Mouse (Mus musculus) kidney, embryonic 14.5 days (tissue): ENCODE measurements at regions not wholly inside any gene's neighbourhood (a gene's known extent, or its start where the extent isn't known, plus 50 kb on each side); places are given as distances from the start of the nearest gene placed in this dataset.

Experiments used
- ATAC-seq: fragments of 200-750 bp; cut with Nextera tagmentation; 2 replicates; pipeline ENCODE4 v1.8.0; 2017; ENCODE audit warnings: moderate number of reproducible peaks, mild to moderate bottlenecking, moderate TSS enrichment, moderate library complexity; ENCODE audit not compliant: low FRiP score, low TSS enrichment
- H3K27ac ChIP-seq: fragments of 300-500 bp; sonication (generic); 2 replicates; pipeline ENCODE4 v1.5.1; 2014; ENCODE audit warnings: low read depth, mild to moderate bottlenecking, low read length, moderate library complexity, mixed read lengths
- H3K27me3 ChIP-seq: fragments of 300-500 bp; sonication (generic); 2 replicates; pipeline ENCODE4 v1.6.1; 2014; ENCODE audit warnings: mild to moderate bottlenecking, low read length; ENCODE audit not compliant: control insufficient read depth, insufficient read depth
- H3K36me3 ChIP-seq: fragments of 300-500 bp; sonication (generic); 2 replicates; pipeline ENCODE4 v1.6.1; 2014; ENCODE audit warnings: low read length, mixed read lengths; ENCODE audit not compliant: control insufficient read depth, insufficient read depth
- H3K4me1 ChIP-seq: fragments of 300-500 bp; sonication (generic); 2 replicates; pipeline ENCODE4 v1.6.1; 2014; ENCODE audit warnings: low read length, mixed read lengths; ENCODE audit not compliant: control insufficient read depth, insufficient read depth
- H3K4me2 ChIP-seq: fragments of 300-500 bp; sonication (generic); replicated peaks from 2 replicates; pipeline ENCODE4 v1.6.1; 2014; ENCODE audit warnings: low read depth, mild to moderate bottlenecking, low read length
- H3K4me3 ChIP-seq: fragments of 300-500 bp; sonication (generic); 2 replicates; pipeline ENCODE4 v1.5.1; 2014; ENCODE audit warnings: mild to moderate bottlenecking, low read length
- H3K9ac ChIP-seq: fragments of 300-500 bp; sonication (generic); 2 replicates; pipeline ENCODE4 v1.6.1; 2014; ENCODE audit warnings: low read depth, mild to moderate bottlenecking, low read length, moderate library complexity
- H3K9me3 ChIP-seq: fragments of 300-500 bp; sonication (generic); 2 replicates; pipeline ENCODE4 v1.6.1; 2016; ENCODE audit warnings: low read length; ENCODE audit not compliant: control insufficient read depth
- WGBS: fragments of 180-500 bp; shearing (Covaris S2); extraction: QIAGEN DNeasy Blood & Tissue Kit; methylation state at CpG from one replicate; pipeline ENCODE4 v1.1.7; 2014; 5-methylcytosine and 5-hydroxymethylcytosine counted together

DNA sequence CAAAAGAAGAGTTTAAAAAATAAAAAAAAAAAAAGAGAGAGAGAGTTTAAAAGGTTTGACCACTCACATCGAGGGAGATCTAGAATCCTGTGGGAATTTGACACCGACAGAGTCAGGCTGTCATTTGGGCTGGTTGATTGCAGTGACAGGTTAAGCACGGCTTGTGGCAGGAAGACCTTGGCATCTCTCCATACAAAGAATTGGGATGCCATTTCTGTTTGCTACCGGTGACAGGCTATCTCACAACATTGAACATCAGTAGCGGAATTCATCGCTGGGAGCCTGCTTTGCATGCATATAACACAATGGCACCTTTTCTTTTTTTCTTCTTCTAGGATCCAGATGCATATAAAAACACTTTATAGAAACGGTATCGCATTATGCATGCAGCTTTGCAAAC is 53.7 kb upstream of the Gm26657 start:
- Histone ChIP-seq H3K9me3 (no peaks in the 10 kb centered on the region), H3K27ac (no peak overlapping the region), H3K4me2 (no peak overlapping the region), H3K9ac (no peak overlapping the region), H3K36me3 (no peaks in the 10 kb centered on the region), H3K27me3 (no peaks in the 10 kb centered on the region; the same call in 1 of the 2 replicates), H3K4me3 (no peak overlapping the region), H3K4me1 (no peaks in the 10 kb centered on the region)
- ATAC-seq = no peak
- WGBS = 66% methylated on average over 8 of the region's 8 CpGs

DNA sequence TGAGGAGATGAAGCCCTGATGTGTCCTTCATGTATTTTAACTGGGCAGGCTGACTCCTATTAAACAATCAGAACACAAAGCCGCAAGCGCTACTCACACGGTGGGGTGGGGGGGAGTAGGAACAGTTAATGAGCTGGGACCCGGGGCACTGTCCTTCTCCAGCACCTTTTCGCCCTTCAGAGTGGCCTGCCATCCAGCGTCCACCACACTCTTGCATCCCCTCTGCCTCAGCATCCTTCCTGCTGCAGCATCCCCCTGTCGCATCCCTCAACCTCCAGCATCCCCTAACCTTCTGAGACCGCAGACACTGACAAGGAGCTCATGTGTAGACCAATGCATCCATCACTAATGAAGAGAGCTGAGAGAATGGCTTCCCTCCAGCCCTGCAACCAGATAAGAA is 54.2 kb upstream of the Gm26657 start:
- Histone ChIP-seq H3K27ac (no peak overlapping the region), H3K9ac (no peak overlapping the region), H3K4me1 (no peaks in the 10 kb centered on the region), H3K4me3 (no peak overlapping the region), H3K36me3 (no peaks in the 10 kb centered on the region), H3K4me2 (no peak overlapping the region; the same call in 1 of the 2 replicates), H3K27me3 (no peaks in the 10 kb centered on the region; the same call in 1 of the 2 replicates), H3K9me3 (no peaks in the 10 kb centered on the region)
- 42% methylated on average over 8 of the region's 8 CpGs for WGBS
- ATAC-seq = no peak; the same call in 1 of the 2 replicates

DNA sequence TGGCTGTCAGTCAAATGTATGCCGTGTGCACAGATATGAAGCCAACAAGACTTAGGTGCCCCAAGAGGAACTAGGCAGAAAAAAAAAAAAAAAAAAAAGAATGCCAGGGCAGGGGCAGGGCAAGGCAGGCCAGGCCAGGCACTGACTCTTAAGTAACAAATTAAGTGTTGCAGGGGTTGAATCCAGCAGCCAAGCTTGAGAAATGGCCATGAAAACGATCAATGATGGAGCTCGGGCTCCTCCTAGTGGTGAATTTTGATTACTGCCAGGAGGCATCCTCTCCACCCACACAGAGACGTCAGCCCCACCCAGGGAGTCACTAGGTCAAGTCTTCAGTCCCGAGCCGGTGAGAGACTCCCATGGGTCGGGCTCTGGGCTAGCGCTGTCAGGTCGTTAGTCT is 54.7 kb upstream of the Gm26657 start:
- Histone ChIP-seq H3K4me1 (no peaks in the 10 kb centered on the region), H3K4me3 (no peak overlapping the region), H3K4me2 (no peak overlapping the region; the same call in 1 of the 2 replicates), H3K27me3 (no peaks in the 10 kb centered on the region; the same call in 1 of the 2 replicates), H3K9me3 (no peaks in the 10 kb centered on the region), H3K27ac (no peak overlapping the region), H3K36me3 (no peaks in the 10 kb centered on the region), H3K9ac (no peak overlapping the region)
- peak; percentile 84 for ATAC-seq
- 6% methylated on average over 9 of the region's 9 CpGs for WGBS

DNA sequence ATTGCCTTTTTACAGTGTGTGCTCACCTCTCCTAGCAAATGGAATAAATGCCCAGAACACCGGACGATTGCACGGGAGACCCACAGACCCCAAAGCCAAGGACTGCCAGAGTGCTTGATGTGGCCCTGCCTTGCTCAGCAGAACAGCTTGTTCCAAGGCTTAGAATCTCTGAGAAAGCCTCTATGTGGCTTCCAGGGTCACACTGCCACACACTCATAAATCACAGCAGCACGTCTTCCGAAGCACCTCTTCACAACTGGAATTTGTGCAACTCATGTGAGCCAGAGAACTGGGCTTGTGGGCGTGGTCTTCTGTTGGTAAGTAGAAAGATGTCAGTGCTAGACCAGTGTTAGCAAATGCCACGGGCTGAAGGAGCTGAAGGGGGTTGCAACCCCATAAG is 55.8 kb upstream of the Gm26657 start:
- H3K4me1 ChIP-seq = no peaks in the 10 kb centered on the region
- no peak overlapping the region for H3K9ac ChIP-seq
- H3K9me3 ChIP-seq = no peaks in the 10 kb centered on the region
- H3K4me3 ChIP-seq = no peak overlapping the region
- no peak overlapping the region for H3K4me2 ChIP-seq
- H3K27ac ChIP-seq = no peak overlapping the region
- no peaks in the 10 kb centered on the region; the same call in 1 of the 2 replicates for H3K27me3 ChIP-seq
- ATAC-seq = no peak
- 63% methylated on average over 7 of the region's 7 CpGs for WGBS
- H3K36me3 ChIP-seq = no peaks in the 10 kb centered on the region

DNA sequence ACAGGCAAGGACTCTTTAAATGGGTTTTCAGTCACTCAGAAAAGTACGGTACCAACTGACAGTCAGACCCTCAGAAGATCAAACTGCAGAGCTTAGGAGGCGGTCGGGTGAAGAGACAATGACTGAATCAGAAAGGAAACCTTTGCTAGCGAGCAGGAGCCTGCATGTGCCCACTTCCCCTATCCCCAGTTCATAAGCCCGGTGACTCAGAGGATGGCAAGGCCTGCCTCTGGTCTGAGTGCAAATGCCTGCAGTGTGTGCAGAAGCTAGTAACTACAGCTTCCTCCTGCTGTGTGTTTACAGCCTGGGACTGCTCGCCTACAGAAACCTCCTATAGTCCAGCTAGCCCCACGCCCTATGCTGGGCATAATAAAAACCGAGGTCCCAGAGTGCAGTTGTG is 58.7 kb upstream of the Gm26657 start:
- no peaks in the 10 kb centered on the region; the same call in 1 of the 2 replicates for H3K27me3 ChIP-seq
- H3K4me1 ChIP-seq = no peaks in the 10 kb centered on the region
- H3K9me3 ChIP-seq = no peaks in the 10 kb centered on the region
- H3K4me3 ChIP-seq = no peak overlapping the region
- H3K9ac ChIP-seq = no peak overlapping the region
- no peak overlapping the region for H3K4me2 ChIP-seq
- H3K27ac ChIP-seq = no peak overlapping the region
- WGBS = 73% methylated on average over 8 of the region's 8 CpGs
- H3K36me3 ChIP-seq = no peaks in the 10 kb centered on the region
- no peak for ATAC-seq

DNA sequence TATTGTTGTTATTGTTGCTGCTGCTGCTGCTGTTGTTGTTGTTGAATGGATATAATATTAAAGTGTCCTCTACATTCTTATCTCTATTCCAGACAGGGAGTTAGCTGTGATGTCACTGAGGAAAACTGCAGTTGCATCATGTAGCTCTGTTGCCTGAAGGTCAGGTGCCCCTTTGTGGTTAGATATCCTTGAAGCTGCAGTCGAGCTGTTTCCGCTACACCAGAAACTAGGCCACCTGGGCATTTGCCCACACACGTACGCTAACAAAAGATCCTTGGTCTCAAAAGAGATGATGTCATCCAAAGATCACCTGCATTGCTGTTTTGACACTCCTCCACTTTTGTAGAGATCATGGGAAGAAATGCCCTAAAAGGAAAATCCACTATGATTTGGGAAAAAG is 66.0 kb upstream of the Gm26657 start:
- Histone ChIP-seq H3K27me3 (no peaks in the 10 kb centered on the region), H3K4me2 (no peak overlapping the region), H3K36me3 (no peaks in the 10 kb centered on the region), H3K4me3 (no peak overlapping the region), H3K9me3 (peaks cover 4% of the 10 kb centered on the region; the same call in 1 of the 2 replicates), H3K9ac (no peak overlapping the region), H3K4me1 (no peaks in the 10 kb centered on the region), H3K27ac (no peak overlapping the region)
- WGBS = 91% methylated on average over 4 of the region's 4 CpGs
- no peak for ATAC-seq

DNA sequence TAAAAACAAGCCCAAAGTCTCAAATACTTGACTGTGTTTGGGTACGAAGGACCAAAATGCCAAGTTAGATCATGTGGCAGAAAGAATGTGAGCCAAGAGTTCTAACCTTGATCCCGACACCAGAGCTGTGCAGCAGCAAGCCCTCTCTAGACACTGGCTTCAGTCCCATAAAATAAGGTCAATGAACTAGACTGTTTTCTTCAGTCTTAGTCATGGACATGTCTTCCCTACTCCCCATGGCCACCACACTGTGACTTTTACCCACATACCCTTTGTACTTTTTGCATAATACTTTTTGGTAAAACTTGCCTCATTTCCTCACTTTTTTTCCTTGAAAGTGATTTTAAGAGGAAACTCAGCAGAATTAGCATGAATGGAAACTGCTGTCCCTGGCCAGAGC is 74.9 kb upstream of the Gm26657 start:
- ATAC-seq = no peak

DNA sequence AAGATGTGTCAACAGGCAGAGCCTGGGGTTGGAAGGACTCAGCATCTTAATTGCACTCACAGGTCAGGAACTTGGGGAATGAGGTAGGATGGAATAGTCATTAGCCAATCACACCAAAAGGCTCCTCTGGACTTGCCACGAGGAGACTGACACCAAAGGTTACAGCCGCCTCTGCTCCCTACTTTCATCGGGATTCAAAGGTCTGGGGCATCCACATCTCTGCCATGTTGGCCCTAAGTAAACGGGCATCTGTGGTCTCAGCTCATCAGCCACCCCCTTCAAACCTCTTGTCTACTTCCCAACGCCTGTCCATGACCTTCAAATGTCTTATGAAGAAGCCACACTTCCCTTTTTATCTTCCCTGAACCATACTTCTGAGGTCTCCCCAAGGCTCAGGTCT is 78.1 kb upstream of the Gm26657 start:
- no peaks in the 10 kb centered on the region for H3K4me1 ChIP-seq
- H3K9me3 ChIP-seq = no peaks in the 10 kb centered on the region
- WGBS = 76% methylated on average over 5 of the region's 5 CpGs
- H3K4me3 ChIP-seq = no peak overlapping the region
- no peaks in the 10 kb centered on the region for H3K27me3 ChIP-seq
- H3K36me3 ChIP-seq = no peaks in the 10 kb centered on the region
- no peak overlapping the region for H3K27ac ChIP-seq
- no peak overlapping the region for H3K9ac ChIP-seq
- no peak overlapping the region for H3K4me2 ChIP-seq
- ATAC-seq = no peak

More for the DNA sequence above, 74.9 kb upstream of the Gm26657 start:
- no peak overlapping the region for H3K9ac ChIP-seq
- H3K36me3 ChIP-seq = no peaks in the 10 kb centered on the region
- H3K27ac ChIP-seq = no peak overlapping the region
- H3K9me3 ChIP-seq = no peaks in the 10 kb centered on the region
- H3K4me3 ChIP-seq = no peak overlapping the region
- H3K4me2 ChIP-seq = no peak overlapping the region
- H3K27me3 ChIP-seq = no peaks in the 10 kb centered on the region
- WGBS = 82% methylated on average over 2 of the region's 2 CpGs
- H3K4me1 ChIP-seq = no peaks in the 10 kb centered on the region

DNA sequence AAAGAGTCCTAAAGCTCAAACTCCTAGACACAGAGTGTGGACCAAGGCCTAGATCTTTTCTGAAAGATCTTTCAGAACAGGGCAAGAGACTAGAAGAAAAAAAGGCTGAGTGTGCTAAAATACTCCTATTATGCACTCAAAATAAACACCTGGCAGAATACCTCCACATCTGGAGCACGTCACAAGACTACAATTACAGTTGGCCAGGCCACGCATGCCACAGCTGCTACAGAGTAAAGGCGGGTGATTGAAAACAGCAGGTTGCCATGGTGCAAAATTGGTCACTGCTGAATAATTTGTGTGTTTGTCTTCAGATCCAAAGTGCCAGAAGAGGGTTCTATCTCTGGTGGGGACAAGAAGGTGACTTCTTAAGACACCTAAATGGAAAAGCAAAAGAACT is 82.8 kb upstream of the Gm26657 start:
- 80% methylated on average over 3 of the region's 3 CpGs for WGBS
- Histone ChIP-seq H3K4me3 (no peak overlapping the region), H3K9me3 (no peaks in the 10 kb centered on the region), H3K4me2 (no peak overlapping the region), H3K27me3 (no peaks in the 10 kb centered on the region), H3K9ac (no peak overlapping the region), H3K4me1 (no peaks in the 10 kb centered on the region), H3K36me3 (no peaks in the 10 kb centered on the region), H3K27ac (no peak overlapping the region)
- ATAC-seq = no peak
